Mouse (Mus musculus): ENCODE data around the gene Cd36. TPM values are rescaled to one million over a fixed set of nuclear protein-coding genes. Genes with fewer than 3 reads are reported as not detected.

The Cd36 gene
- 0.32 TPM for polyA plus RNA-seq (2017; shearing (Covaris generic))

GRCm38 (mm10) chr5:17888598-17888997 lies at the start of gene Cd36:
Cd36 (minus strand) TSS chr5:17888801.

Other genes starting within 250 kb of the Cd36 start
- gene Gnat3, start 73.7 kb upstream of the Cd36 start, polyA plus RNA-seq (2017; shearing (Covaris generic)) = not detected